Mouse (Mus musculus): ENCODE measurements around the gene Pbx1.

The Pbx1 gene

GRCm38 (mm10) chr1:168139138-168139682 lies 292.9 kb downstream of the Pbx1 start:
- peak in 1 of 2 experiments; percentile 27 for DNase-seq

DNA sequence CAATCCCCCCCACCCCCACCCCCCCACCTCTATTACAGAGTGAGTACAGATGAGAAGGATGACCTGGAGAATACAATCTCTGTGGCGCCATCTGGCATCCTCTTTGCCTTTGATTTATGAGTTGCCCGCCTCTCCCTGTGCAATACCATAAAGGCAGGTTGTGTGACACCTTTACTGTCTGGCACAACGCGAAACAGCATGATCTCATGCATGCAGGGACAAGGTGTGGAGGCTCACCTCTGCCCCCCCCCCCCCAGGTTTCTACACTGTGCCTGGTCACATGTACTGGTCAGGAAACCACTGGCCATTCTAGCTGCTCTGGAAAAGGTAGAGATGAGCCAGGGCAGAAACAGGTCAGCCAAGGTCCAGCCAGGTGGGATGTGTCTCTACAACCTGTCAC lies 293.4 kb downstream of the Pbx1 start:
- no peak for DNase-seq

DNA sequence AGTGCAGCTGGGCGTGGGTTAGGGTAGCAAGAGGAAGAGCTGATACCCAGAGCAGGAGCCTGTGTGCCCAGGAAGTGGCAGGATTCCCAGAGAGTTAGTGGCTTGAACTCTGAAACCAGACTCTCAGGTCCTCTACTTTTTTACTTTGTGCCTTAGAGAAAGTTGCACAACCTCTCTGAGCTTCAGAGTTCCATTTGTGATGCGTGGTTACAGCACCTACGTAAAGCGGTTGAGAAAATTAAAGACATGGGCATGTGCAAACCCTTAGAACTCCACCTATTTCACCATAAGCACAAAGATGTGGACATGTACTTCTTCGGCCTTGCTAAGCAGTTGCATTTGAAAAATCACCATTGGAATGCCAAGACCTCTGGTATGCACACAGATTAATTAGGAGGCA lies 294.2 kb downstream of the Pbx1 start:
- DNase-seq = no peak

DNA sequence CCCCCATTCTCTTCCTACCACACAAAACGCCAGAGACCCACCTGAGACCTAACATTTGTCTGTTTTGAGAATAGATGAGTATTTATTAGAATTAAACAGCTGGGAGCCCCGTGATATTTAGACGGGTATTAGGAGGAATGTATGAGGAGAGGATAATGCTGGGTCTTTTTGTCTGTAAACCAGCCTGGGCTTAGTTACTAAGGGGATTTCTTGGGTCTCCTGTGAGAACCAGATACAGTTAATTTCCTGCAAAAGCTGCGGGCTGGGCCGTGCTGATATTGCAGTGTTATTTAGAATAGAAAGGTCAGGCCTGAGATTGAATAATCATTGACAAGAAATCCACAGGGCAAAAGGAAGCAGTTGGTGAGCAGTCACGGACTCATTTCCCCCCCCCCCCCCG lies 296.5 kb downstream of the Pbx1 start:
- DNase-seq = no peak

DNA sequence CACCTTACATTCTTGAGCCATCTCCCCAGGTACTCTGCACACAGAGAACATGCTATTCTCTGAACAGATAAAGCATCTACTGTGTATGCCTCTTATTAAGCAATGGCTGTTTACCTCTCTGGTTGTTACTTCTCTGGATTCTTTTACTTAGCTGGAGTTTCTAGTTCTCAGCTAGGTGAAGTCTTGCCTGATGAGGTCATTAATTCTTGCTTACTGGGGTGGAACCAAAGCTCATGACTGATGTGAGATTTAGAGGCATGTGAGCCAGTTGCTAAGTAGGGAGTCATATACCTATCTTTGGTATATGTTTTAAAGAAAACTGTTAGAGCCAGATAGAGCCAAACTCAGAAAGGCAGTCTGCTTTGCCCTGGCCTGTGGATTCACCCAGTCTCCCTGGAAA lies 298.4 kb downstream of the Pbx1 start:
- no peak for DNase-seq

DNA sequence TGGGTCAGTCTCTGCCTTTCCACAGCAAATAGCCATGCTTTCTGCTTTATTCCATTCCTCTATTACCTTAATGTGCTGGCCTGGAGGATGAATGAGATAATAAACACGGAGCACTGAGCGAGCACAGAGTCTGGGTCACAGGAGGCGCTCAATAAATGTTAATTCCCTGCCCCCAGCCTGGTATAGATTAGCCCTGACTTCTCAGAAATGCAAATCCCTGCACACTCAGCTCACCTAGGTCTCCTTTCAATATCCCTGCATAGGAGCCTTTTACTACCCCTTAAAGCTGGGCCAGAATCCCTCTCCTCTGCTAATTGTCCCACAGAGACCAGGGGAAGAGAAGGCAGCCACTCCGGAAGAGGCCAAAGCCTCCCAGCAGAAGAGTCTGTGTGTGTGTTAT lies 304.1 kb downstream of the Pbx1 start:
- no peak for DNase-seq

DNA sequence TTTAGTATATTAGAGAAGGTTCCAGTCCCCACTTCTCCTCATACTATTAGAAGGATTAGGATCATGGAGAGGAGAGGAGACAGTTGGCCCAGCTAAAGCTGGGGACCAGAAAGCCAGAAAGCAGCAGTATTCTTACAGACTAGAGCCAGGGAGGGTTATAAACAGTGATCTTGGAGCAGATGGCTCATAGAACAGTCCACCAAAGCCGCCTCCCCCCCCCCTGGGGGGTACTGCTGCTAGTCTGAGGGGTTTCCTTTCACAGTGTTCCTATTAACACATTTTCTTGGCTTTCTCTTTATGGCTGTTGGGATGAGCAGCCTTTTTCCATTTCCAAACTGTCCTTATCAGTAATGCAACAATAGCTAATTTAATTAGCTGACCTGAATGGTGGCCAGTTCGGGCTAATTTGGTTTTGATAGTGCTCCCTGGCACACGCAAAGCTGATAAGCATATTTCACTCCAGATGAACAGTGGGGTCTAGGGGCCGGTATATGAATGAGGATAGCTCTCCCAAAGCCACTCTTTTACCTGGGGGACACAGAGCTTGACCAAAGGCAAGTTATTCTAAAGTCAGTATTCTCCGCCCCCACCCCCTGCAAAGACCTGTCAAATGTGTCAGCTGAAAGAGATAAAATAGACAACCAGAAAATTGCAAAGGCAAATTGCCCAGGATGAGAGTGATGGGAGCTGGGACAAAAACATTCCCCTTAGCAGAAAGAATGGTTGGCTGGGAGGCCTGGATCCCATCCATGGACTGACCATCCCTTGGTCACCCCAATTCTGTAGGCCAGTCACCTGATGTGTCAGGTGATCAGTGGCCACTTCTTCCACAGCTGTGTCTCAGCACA lies 307.2 kb downstream of the Pbx1 start:
- peak; percentile 12 to 48 for DNase-seq

- no peak for DNase-seq
Measured at GRCm38 (mm10) chr1:168118077-168118476, 314.0 kb downstream of the Pbx1 start.

DNA sequence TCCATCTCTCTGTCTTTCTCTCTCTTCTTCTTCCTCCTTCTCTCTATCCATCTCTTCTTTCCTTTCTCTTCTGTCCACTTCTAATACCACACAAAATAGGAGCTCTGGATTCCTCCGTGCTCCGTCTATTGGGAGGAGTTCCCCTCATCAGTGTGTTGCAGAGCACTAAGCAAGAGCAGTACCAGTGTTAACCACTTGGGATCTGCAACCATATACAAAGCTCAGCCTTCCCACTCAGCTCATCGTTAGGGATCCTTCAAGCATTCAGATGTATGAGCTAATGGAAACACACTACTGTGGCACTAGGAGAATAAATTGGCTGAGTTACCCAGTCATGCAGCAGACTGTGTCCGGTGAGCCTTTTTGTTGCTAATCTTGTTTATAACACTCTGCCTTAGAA lies 314.7 kb downstream of the Pbx1 start:
- DNase-seq = no peak

DNA sequence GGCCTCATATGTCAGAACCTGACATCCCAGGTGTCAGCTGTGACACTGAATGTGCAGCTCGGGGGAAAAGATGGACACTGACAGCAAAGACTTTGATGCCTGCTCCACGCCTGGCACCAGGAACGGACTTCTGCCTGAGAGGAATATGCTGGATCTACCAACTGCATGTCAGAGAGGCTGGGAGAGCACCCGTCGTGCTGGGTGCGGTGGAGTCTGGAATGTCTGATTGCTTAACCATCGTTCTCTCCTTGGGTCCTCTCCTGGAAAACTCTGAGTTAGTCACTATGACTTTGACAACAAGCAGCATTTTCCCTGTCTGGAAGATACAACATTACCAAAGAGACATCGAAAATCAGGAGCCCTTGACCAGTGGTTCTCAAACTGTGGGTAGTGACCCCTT lies 322.3 kb downstream of the Pbx1 start:
- no peak for DNase-seq

- DNase-seq = no peak
Measured at GRCm38 (mm10) chr1:168103821-168104220, 328.2 kb downstream of the Pbx1 start.

GRCm38 (mm10) chr1:168101514-168101913 lies 330.6 kb downstream of the Pbx1 start:
- no peak for DNase-seq

DNA sequence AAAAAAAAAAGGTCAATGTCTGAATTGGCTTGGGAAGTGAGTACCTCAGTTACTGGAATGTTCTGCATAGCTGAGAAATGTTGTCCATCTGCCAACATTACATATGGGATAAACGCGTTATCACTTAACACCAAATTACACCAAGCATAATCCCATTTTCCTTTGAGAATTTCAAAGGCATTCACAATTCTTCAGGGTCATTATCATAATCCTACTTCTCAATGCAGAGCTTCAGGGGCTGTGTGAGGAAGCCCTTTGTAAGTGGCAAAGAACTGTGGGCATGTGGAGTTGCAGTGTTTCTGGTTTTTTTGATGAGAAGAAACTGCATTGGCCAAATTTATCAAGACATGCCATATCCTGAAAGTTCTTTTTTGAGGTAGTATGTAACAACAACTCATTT lies 333.3 kb downstream of the Pbx1 start:
- no peak for DNase-seq

- no peak for DNase-seq
Measured at GRCm38 (mm10) chr1:168094671-168095070, 337.4 kb downstream of the Pbx1 start.

DNA sequence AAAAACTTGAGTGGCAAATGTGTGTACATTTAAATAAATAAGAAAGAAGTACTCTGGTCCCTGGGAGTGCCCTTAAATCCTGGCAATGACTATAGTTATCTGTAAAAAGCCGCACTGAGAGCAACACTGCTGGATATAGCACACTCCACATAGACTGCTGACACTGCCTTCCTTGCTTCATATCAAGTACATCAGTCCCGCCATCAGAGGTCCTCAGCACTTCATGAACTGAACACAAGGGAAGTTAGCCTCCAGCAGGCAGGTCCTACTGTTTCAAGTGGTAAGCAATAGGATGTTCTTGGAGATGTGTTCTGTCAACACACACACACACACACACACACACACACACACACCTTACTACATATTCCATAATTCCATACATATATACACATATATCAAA lies 339.0 kb downstream of the Pbx1 start:
- peak; percentile 49 to 59 for DNase-seq

- DNase-seq = no peak
Measured at GRCm38 (mm10) chr1:168091627-168092026, 340.4 kb downstream of the Pbx1 start.

GRCm38 (mm10) chr1:168088680-168089079 lies 343.4 kb downstream of the Pbx1 start:
- no peak for DNase-seq

GRCm38 (mm10) chr1:168079394-168079767 lies 352.7 kb downstream of the Pbx1 start:
- DNase-seq = no peak

GRCm38 (mm10) chr1:168078746-168079393 lies 353.2 kb downstream of the Pbx1 start:
- no peak for DNase-seq

- DNase-seq = no peak
Measured at GRCm38 (mm10) chr1:168071974-168072373, 360.1 kb downstream of the Pbx1 start.

- DNase-seq = no peak
Measured at GRCm38 (mm10) chr1:168070273-168070910, 361.7 kb downstream of the Pbx1 start.

- no peak for DNase-seq
Measured at GRCm38 (mm10) chr1:168069740-168070139, 362.3 kb downstream of the Pbx1 start.

Measured in kidney, postnatal 4 days (tissue).